Mouse (Mus musculus): ENCODE results near the gene Rasal2. TPM values are rescaled to one million over a fixed set of nuclear protein-coding genes. Genes with fewer than 3 reads are reported as not detected.

Gene Rasal2
- polyA plus RNA-seq, 1 experiment from 2014 or later = 8.8 TPM

DNA sequence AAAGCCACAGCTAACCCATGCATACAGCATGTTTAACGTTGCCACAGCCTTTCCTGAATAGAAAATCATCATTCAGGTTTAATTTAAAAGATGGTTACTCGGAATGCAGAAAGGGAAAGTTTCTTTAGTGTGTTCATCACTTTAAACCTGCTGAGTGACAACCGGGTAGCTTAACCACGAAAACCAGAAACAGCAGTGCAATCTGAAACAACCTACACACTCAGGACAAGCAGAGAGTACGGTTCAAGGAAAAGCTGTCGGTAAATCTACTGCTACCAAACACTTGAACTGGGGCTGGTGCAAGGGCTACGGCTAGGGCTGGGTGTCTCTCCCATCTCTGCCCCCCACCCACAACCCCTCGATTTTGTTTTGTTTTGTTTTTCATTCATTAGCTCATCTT lies 1.5 kb downstream of the Rasal2 start:
- peak overlapping the region; percentile 75 for H3K4me3 ChIP-seq (replicated peaks; ENCODE audit: low read length)
- H3K4me2 ChIP-seq (ENCODE audit: low read depth, low read length) = peak overlapping the region; percentile 88
- H3K27ac ChIP-seq (ENCODE audit: low read length) = no peak overlapping the region
- peaks cover 9% of the 10 kb centered on the region; the same call in 1 of the 2 replicates for H3K4me1 ChIP-seq (ENCODE audit: control insufficient read depth, insufficient read depth, low read length)
- no peaks in the 10 kb centered on the region for H3K36me3 ChIP-seq (ENCODE audit: control insufficient read depth, insufficient read depth, low read length)
- no peaks in the 10 kb centered on the region for H3K27me3 ChIP-seq (ENCODE audit: control insufficient read depth, insufficient read depth, low read length)
- 19% methylated on average over 8 of the region's 8 CpGs for WGBS
- no peak for ATAC-seq (ENCODE audit: insufficient read depth, low FRiP score)
- H3K9ac ChIP-seq (ENCODE audit: low read length) = peak overlapping the region; percentile 79
- no peaks in the 10 kb centered on the region for H3K9me3 ChIP-seq (replicated peaks; ENCODE audit: control insufficient read depth, low read length)

DNA sequence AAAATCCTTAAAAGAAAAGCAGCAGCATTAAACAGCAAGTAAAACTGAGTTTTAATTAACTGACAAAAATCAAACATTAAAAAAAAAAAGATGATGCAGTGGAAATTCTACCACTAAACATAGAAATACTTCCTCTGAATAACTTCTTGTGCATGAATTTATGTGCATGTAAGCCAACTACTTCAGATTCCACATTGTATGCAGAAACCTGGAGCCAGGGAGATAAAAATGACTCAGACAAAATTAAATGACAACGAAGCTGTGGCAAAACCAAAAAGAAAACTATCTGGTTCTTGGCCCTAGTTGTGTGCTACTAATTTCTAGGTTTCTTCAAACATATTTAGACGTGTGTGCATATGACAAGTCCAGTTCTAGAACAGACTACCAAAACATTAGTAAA lies 2.7 kb downstream of the Rasal2 start:
- peaks cover 9% of the 10 kb centered on the region; the same call in 1 of the 2 replicates for H3K4me1 ChIP-seq (ENCODE audit: control insufficient read depth, insufficient read depth, low read length)
- no peak for ATAC-seq (ENCODE audit: insufficient read depth, low FRiP score)
- no peaks in the 10 kb centered on the region for H3K27me3 ChIP-seq (ENCODE audit: control insufficient read depth, insufficient read depth, low read length)
- WGBS = 76% methylated on average over 2 of the region's 2 CpGs
- no peaks in the 10 kb centered on the region for H3K36me3 ChIP-seq (ENCODE audit: control insufficient read depth, insufficient read depth, low read length)
- H3K27ac ChIP-seq (ENCODE audit: low read length) = no peak overlapping the region
- no peak overlapping the region for H3K4me2 ChIP-seq (ENCODE audit: low read depth, low read length)
- H3K4me3 ChIP-seq (replicated peaks; ENCODE audit: low read length) = no peak overlapping the region
- H3K9me3 ChIP-seq (replicated peaks; ENCODE audit: control insufficient read depth, low read length) = no peaks in the 10 kb centered on the region
- H3K9ac ChIP-seq (ENCODE audit: low read length) = no peak overlapping the region

- no peak overlapping the region for H3K4me2 ChIP-seq (ENCODE audit: low read depth, low read length)
- H3K27me3 ChIP-seq (ENCODE audit: control insufficient read depth, insufficient read depth, low read length) = no peaks in the 10 kb centered on the region
- no peaks in the 10 kb centered on the region for H3K4me1 ChIP-seq (ENCODE audit: control insufficient read depth, insufficient read depth, low read length)
- no peak for ATAC-seq (ENCODE audit: insufficient read depth, low FRiP score)
- no peak overlapping the region for H3K9ac ChIP-seq (ENCODE audit: low read length)
- no peaks in the 10 kb centered on the region for H3K9me3 ChIP-seq (replicated peaks; ENCODE audit: control insufficient read depth, low read length)
- H3K4me3 ChIP-seq (replicated peaks; ENCODE audit: low read length) = no peak overlapping the region
- 57% methylated on average over 4 of the region's 4 CpGs for WGBS
- H3K27ac ChIP-seq (ENCODE audit: low read length) = no peak overlapping the region
- no peaks in the 10 kb centered on the region for H3K36me3 ChIP-seq (ENCODE audit: control insufficient read depth, insufficient read depth, low read length)
Observed at GRCm38 (mm10) chr1:157388027-157388426, 24.4 kb downstream of the Rasal2 start.

DNA sequence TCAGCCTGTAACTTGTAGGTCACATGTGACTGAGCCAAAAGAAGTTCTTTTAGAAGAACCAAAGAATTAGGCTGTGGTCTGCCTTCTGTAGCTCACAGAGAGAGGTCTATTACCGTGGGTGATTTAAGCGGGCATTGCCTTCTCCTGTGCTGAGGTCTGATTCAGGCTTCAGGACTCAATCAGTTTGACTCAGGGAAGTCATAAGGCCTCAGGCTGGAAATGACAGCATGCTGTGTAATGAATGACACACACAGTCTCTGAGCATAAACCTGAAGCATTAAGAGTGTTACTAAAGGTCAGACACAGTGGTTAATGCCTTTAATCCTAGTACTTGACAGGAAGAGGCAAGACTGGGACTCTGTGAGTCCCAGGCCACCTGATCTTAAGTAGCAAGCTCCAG lies 31.7 kb downstream of the Rasal2 start:
- WGBS = 59% methylated on average over 2 of the region's 2 CpGs
- Histone ChIP-seq H3K4me2 (ENCODE audit: low read depth, low read length) (no peak overlapping the region), H3K4me3 (replicated peaks; ENCODE audit: low read length) (no peak overlapping the region), H3K9ac (ENCODE audit: low read length) (no peak overlapping the region), H3K27me3 (ENCODE audit: control insufficient read depth, insufficient read depth, low read length) (no peaks in the 10 kb centered on the region), H3K27ac (ENCODE audit: low read length) (no peak overlapping the region), H3K9me3 (replicated peaks; ENCODE audit: control insufficient read depth, low read length) (no peaks in the 10 kb centered on the region), H3K36me3 (ENCODE audit: control insufficient read depth, insufficient read depth, low read length) (no peaks in the 10 kb centered on the region), H3K4me1 (ENCODE audit: control insufficient read depth, insufficient read depth, low read length) (no peaks in the 10 kb centered on the region)
- ATAC-seq (ENCODE audit: insufficient read depth, low FRiP score) = no peak

DNA sequence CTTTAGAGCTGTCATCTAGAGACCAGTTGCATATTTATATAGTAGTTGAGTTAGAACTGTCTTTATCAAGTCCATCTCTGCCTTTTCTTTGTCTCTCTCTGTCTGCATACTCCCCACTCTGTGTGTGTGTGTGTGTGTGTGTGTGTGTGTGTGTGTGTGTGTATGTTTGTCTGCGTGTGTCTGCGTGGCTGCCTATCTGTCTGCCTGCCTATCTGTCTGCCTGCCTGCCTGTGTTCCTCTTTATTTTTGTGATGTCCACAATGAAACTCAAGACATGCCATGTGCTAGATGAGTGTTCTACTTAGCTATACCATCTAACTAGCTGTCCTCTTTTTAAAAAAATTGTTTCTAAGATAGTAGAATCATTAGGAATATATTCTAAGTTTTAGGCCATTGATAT lies 42.0 kb downstream of the Rasal2 start:
- no peak overlapping the region for H3K4me3 ChIP-seq (replicated peaks; ENCODE audit: low read length)
- WGBS = 94% methylated on average over 2 of the region's 2 CpGs
- no peak overlapping the region for H3K9ac ChIP-seq (ENCODE audit: low read length)
- no peak overlapping the region for H3K27ac ChIP-seq (ENCODE audit: low read length)
- H3K4me1 ChIP-seq (ENCODE audit: control insufficient read depth, insufficient read depth, low read length) = no peaks in the 10 kb centered on the region
- no peaks in the 10 kb centered on the region for H3K27me3 ChIP-seq (ENCODE audit: control insufficient read depth, insufficient read depth, low read length)
- no peak for ATAC-seq (ENCODE audit: insufficient read depth, low FRiP score)
- no peaks in the 10 kb centered on the region for H3K9me3 ChIP-seq (replicated peaks; ENCODE audit: control insufficient read depth, low read length)
- no peaks in the 10 kb centered on the region for H3K36me3 ChIP-seq (ENCODE audit: control insufficient read depth, insufficient read depth, low read length)
- no peak overlapping the region for H3K4me2 ChIP-seq (ENCODE audit: low read depth, low read length)

DNA sequence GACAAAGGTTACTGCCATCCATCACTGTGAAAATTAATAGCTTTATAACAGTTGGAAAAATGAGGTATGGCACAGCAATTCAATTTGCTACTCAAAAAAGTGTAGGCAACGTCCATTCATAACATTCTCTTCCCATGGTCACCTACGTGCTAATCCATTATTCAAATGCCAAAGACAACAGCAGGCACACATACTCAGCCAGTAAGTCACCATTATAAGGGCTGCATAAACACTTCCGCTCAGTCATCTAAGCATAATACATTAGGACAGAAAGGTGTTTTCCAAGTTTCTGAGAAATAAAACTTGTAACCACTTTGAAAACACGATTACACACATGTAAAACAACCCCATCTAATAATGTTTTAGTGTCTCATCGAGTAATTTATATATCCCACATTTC lies 44.1 kb downstream of the Rasal2 start:
- WGBS = 70% methylated on average over 5 of the region's 5 CpGs

DNA sequence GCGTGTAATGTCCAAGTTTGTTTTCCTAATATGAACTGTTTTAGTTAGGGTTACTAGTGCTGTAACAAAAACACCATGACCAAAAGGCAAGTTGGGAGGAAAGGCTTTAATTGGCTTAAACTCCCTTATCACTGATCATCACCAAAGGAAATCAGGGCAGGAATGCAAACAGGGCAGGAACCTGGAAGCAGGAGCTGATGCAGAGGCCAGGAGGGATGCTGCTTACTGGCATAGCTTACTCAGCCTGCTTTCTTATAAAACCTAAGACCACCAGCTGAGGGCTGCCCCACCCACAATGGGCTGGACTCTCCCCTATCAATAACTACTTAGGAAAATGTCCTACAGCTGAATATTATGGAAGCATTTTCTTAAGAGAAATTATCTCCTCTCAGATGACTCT lies 65.7 kb downstream of the Rasal2 start:
- no peak overlapping the region for H3K9ac ChIP-seq (ENCODE audit: low read length)
- H3K36me3 ChIP-seq (ENCODE audit: control insufficient read depth, insufficient read depth, low read length) = no peaks in the 10 kb centered on the region
- no peaks in the 10 kb centered on the region for H3K4me1 ChIP-seq (ENCODE audit: control insufficient read depth, insufficient read depth, low read length)
- no peak overlapping the region for H3K27ac ChIP-seq (ENCODE audit: low read length)
- WGBS = 77% methylated on average over 1 of the region's 1 CpGs
- H3K27me3 ChIP-seq (ENCODE audit: control insufficient read depth, insufficient read depth, low read length) = no peaks in the 10 kb centered on the region
- H3K4me2 ChIP-seq (ENCODE audit: low read depth, low read length) = no peak overlapping the region
- no peaks in the 10 kb centered on the region for H3K9me3 ChIP-seq (replicated peaks; ENCODE audit: control insufficient read depth, low read length)
- no peak overlapping the region for H3K4me3 ChIP-seq (replicated peaks; ENCODE audit: low read length)
- ATAC-seq (ENCODE audit: insufficient read depth, low FRiP score) = no peak

More for the DNA sequence above, 44.1 kb downstream of the Rasal2 start:
- Histone ChIP-seq H3K9ac (ENCODE audit: low read length) (no peak overlapping the region), H3K36me3 (ENCODE audit: control insufficient read depth, insufficient read depth, low read length) (no peaks in the 10 kb centered on the region), H3K27ac (ENCODE audit: low read length) (no peak overlapping the region), H3K4me1 (ENCODE audit: control insufficient read depth, insufficient read depth, low read length) (no peaks in the 10 kb centered on the region), H3K4me2 (ENCODE audit: low read depth, low read length) (no peak overlapping the region), H3K27me3 (ENCODE audit: control insufficient read depth, insufficient read depth, low read length) (no peaks in the 10 kb centered on the region), H3K4me3 (replicated peaks; ENCODE audit: low read length) (no peak overlapping the region), H3K9me3 (replicated peaks; ENCODE audit: control insufficient read depth, low read length) (no peaks in the 10 kb centered on the region)
- ATAC-seq (ENCODE audit: insufficient read depth, low FRiP score) = no peak

- Histone ChIP-seq H3K4me1 (ENCODE audit: control insufficient read depth, insufficient read depth, low read length) (no peaks in the 10 kb centered on the region), H3K27ac (ENCODE audit: low read length) (no peak overlapping the region)
- ATAC-seq (ENCODE audit: insufficient read depth, low FRiP score) = no peak
Observed at GRCm38 (mm10) chr1:157343519-157343918, 68.9 kb downstream of the Rasal2 start.

DNA sequence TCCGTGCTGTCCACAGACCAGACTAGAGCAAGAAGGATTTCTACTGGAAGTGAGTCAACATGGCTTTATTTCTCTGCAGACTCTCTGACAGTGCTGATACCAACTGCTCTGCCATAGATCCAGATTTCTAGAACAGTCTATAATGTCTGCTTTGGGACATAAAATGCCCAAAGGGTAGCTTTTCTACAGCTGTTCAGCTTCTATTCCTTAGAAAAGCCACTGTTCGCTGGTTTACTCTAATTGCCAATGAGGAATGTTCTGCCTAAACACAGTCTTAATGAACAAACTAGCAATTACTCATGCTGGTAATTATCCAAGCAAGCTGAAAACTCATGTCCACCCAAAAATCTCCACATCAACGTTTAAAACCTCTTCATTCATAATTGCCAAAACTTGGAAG lies 77.6 kb downstream of the Rasal2 start:
- H3K4me1 ChIP-seq (ENCODE audit: control insufficient read depth, insufficient read depth, low read length) = no peaks in the 10 kb centered on the region
- no peak overlapping the region for H3K27ac ChIP-seq (ENCODE audit: low read length)
- no peak overlapping the region for H3K9ac ChIP-seq (ENCODE audit: low read length)
- H3K4me3 ChIP-seq (replicated peaks; ENCODE audit: low read length) = no peak overlapping the region
- H3K9me3 ChIP-seq (replicated peaks; ENCODE audit: control insufficient read depth, low read length) = no peaks in the 10 kb centered on the region
- no peak overlapping the region for H3K4me2 ChIP-seq (ENCODE audit: low read depth, low read length)
- ATAC-seq (ENCODE audit: insufficient read depth, low FRiP score) = no peak
- no peaks in the 10 kb centered on the region for H3K36me3 ChIP-seq (ENCODE audit: control insufficient read depth, insufficient read depth, low read length)
- no peaks in the 10 kb centered on the region for H3K27me3 ChIP-seq (ENCODE audit: control insufficient read depth, insufficient read depth, low read length)
- WGBS = 68% methylated on average over 3 of the region's 3 CpGs

More at GRCm38 (mm10) chr1:157343519-157343918, 68.9 kb downstream of the Rasal2 start:
- no peaks in the 10 kb centered on the region for H3K9me3 ChIP-seq (replicated peaks; ENCODE audit: control insufficient read depth, low read length)
- no peak overlapping the region for H3K9ac ChIP-seq (ENCODE audit: low read length)
- H3K27me3 ChIP-seq (ENCODE audit: control insufficient read depth, insufficient read depth, low read length) = no peaks in the 10 kb centered on the region
- no peaks in the 10 kb centered on the region for H3K36me3 ChIP-seq (ENCODE audit: control insufficient read depth, insufficient read depth, low read length)
- H3K4me3 ChIP-seq (replicated peaks; ENCODE audit: low read length) = no peak overlapping the region
- H3K4me2 ChIP-seq (ENCODE audit: low read depth, low read length) = no peak overlapping the region

DNA sequence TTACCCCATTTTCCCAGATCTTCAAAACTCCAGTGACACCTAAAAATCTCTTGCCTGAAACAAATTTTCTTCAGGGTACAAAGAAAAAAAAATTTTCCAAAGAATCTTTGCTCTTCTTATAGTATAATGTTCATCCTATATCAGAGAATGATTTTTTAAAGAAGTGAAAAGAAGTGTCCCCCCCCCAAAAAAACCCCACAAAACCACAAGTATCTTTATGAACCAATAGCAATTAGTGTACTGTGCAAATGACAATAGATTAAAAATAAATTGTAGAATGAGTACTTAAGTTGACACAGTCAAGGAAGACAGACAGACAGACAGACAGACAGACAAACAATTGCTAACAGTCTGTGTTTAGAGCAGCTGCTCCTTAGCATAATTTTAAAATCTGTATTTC lies 84.3 kb downstream of the Rasal2 start:
- no peak overlapping the region for H3K27ac ChIP-seq (ENCODE audit: low read length)
- H3K27me3 ChIP-seq (ENCODE audit: control insufficient read depth, insufficient read depth, low read length) = no peaks in the 10 kb centered on the region
- no peak overlapping the region for H3K4me3 ChIP-seq (replicated peaks; ENCODE audit: low read length)
- no peaks in the 10 kb centered on the region for H3K36me3 ChIP-seq (ENCODE audit: control insufficient read depth, insufficient read depth, low read length)
- H3K4me2 ChIP-seq (ENCODE audit: low read depth, low read length) = no peak overlapping the region
- no peak overlapping the region for H3K9ac ChIP-seq (ENCODE audit: low read length)
- H3K9me3 ChIP-seq (replicated peaks; ENCODE audit: control insufficient read depth, low read length) = no peaks in the 10 kb centered on the region
- H3K4me1 ChIP-seq (ENCODE audit: control insufficient read depth, insufficient read depth, low read length) = no peaks in the 10 kb centered on the region
- no peak for ATAC-seq (ENCODE audit: insufficient read depth, low FRiP score)

Measured in stomach, embryonic 16.5 days (tissue).